Mouse (Mus musculus) subcutaneous adipose tissue, adult 2 months (tissue): Measurements from ENCODE around the gene Afm. TPM values are rescaled to one million over a fixed set of nuclear protein-coding genes. Genes with fewer than 3 reads are reported as not detected.

Experiments used
- polyA plus RNA-seq: library from polyadenylated mRNA; depleted of rRNA; stranded (reverse); fragments of >200 nt; gene quantifications from 2 replicates; pipeline ENCODE4 v1.2.3, GENCODE M21; 2012; ENCODE audit warnings: low replicate concordance; rRNA removed

Afm gene
- polyA plus RNA-seq, result not detected in 2 replicates

GRCm38 (mm10) chr5:90518356-90519100 lies at the start of gene Afm:
Gene Afm, plus strand, starts transcription at chr5:90518932.

GRCm38 (mm10) chr5:90490518-90490917 lies 28.2 kb upstream of the Afm start, which contains the start of gene Afp:
Gene Afp, plus strand, starts transcription at chr5:90490737.

GRCm38 (mm10) chr5:90560743-90561142 lies 42.0 kb downstream of the Afm start, which contains the start of gene 5830473C10Rik:
Gene 5830473C10Rik, plus strand, starts transcription at chr5:90561107.

Other genes starting within 250 kb of the Afm start
- 32.5 and 46.9 TPM in 2 replicates for gene Ankrd17, start 152.4 kb upstream of the Afm start, polyA plus RNA-seq
- 1.4 and 1.9 TPM in 2 replicates for gene Gm9958, start 151.7 kb upstream of the Afm start, polyA plus RNA-seq
- gene Alb, start 58.0 kb upstream of the Afm start, polyA plus RNA-seq, result 17.0 and 32.8 TPM in 2 replicates
- gene Afp, start 28.2 kb upstream of the Afm start, polyA plus RNA-seq, result not detected in 2 replicates
- 0.06 TPM in 1 of 2 replicates, not detected in the other for gene 5830473C10Rik, start 42.2 kb downstream of the Afm start, polyA plus RNA-seq
- gene Rassf6, start 121.7 kb downstream of the Afm start, polyA plus RNA-seq, result 0.57 and 2.9 TPM in 2 replicates
- gene Cxcl5, start 240.4 kb downstream of the Afm start, polyA plus RNA-seq, result 0.41 TPM in 1 of 2 replicates, not detected in the other
- gene Ppbp, start 249.6 kb downstream of the Afm start, polyA plus RNA-seq, result 0.93 and 1.2 TPM in 2 replicates